Mouse (Mus musculus) gastrocnemius, postnatal 4 days (tissue): Measurements from ENCODE around the gene Cct8l1. TPM values are rescaled to one million over a fixed set of nuclear protein-coding genes. Genes with fewer than 3 reads are reported as not detected.

ENCODE experiments used
- DNase-seq, 2 experiments: peaks; one replicate each; pipeline ENCODE4 v3.0.0; 2021 to 2022; ENCODE audit warnings: low spot score in 2 of 2, mixed read lengths in 2 of 2
- total RNA-seq, 2 experiments: library from RNA; stranded (reverse); gene quantifications; 2 replicates each; pipeline ENCODE4 v1.2.3; 2021

The Cct8l1 gene
- total RNA-seq, 2 experiments from 2014 or later: not detected

GRCm38 (mm10) chr5:25529529-25530421 lies 13.9 kb downstream of the Cct8l1 start:
- DNase-seq: peak; percentile 100

- no peak for DNase-seq
Observed at GRCm38 (mm10) chr5:25530629-25531028, 14.8 kb downstream of the Cct8l1 start.

GRCm38 (mm10) chr5:25532256-25533147 lies 16.6 kb downstream of the Cct8l1 start:
- DNase-seq: no peak

GRCm38 (mm10) chr5:25533298-25533697 lies 17.4 kb downstream of the Cct8l1 start:
- no peak for DNase-seq

GRCm38 (mm10) chr5:25535566-25535965 lies 19.7 kb downstream of the Cct8l1 start:
- DNase-seq: no peak

GRCm38 (mm10) chr5:25536451-25536850 lies 20.6 kb downstream of the Cct8l1 start:
- DNase-seq: no peak

- DNase-seq: no peak
Observed at GRCm38 (mm10) chr5:25536921-25537409, 21.1 kb downstream of the Cct8l1 start.

- DNase-seq: no peak
Observed at GRCm38 (mm10) chr5:25540412-25540811, 24.5 kb downstream of the Cct8l1 start.

GRCm38 (mm10) chr5:25540921-25541320 lies 25.1 kb downstream of the Cct8l1 start:
- DNase-seq: no peak

GRCm38 (mm10) chr5:25541661-25542060 lies 25.8 kb downstream of the Cct8l1 start:
- no peak for DNase-seq

- peak in 1 of 2 experiments; percentile 55 for DNase-seq
Observed at GRCm38 (mm10) chr5:25544061-25544460, 28.2 kb downstream of the Cct8l1 start.

- DNase-seq: no peak
Observed at GRCm38 (mm10) chr5:25544566-25544965, 28.7 kb downstream of the Cct8l1 start.

GRCm38 (mm10) chr5:25546912-25547311 lies 31.0 kb downstream of the Cct8l1 start:
- no peak for DNase-seq

GRCm38 (mm10) chr5:25550912-25551311 lies 35.0 kb downstream of the Cct8l1 start:
- no peak for DNase-seq

GRCm38 (mm10) chr5:25554210-25554609 lies 38.3 kb downstream of the Cct8l1 start:
- no peak for DNase-seq

GRCm38 (mm10) chr5:25554689-25555088 lies 38.8 kb downstream of the Cct8l1 start:
- no peak for DNase-seq

GRCm38 (mm10) chr5:25555684-25556083 lies 39.8 kb downstream of the Cct8l1 start:
- no peak for DNase-seq

GRCm38 (mm10) chr5:25556363-25556762 lies 40.5 kb downstream of the Cct8l1 start:
- DNase-seq: no peak
